Mouse (Mus musculus): ENCODE data around the gene Gnao1. TPM values are rescaled to one million over a fixed set of nuclear protein-coding genes. Genes with fewer than 3 reads are reported as not detected.

Gene Gnao1
- polyA plus RNA-seq, 1 experiment from 2014 or later, result 3.7 TPM

DNA sequence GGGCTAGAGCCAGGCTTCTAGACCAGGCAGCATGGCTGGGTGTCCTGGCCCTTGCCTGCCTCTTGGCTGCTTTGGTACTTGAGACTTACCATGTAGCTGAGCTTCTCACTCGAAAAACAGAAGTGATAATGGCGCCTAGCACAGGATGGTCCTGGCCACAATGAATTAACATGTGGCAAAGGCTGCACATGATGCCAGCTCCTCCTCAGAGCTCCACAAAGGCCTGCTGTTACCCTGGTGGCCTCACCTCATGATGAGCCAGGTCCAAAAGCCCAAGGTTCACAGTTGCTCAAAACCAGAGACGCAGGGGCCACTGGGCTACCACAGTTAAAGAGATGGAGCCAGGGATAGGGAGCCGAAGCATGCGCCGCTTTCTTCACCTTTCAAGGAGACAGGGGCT, 97.2 kb downstream of the Gnao1 start:
- 84% methylated on average over 6 of the region's 6 CpGs for WGBS
- H3K4me1 ChIP-seq (replicated peaks; ENCODE audit: control insufficient read depth, insufficient read depth, low read length), result peaks cover 7% of the 10 kb centered on the region
- ATAC-seq (ENCODE audit: low read depth), result no peak
- no peak overlapping the region for H3K9ac ChIP-seq (ENCODE audit: low read length)
- H3K4me2 ChIP-seq (ENCODE audit: low read depth, low read length), result no peak overlapping the region
- no peak overlapping the region for H3K27ac ChIP-seq (ENCODE audit: low read length)
- H3K27me3 ChIP-seq (ENCODE audit: control insufficient read depth, insufficient read depth, low read depth, low read length), result peaks cover 11% of the 10 kb centered on the region
- no peak overlapping the region for H3K4me3 ChIP-seq (ENCODE audit: low read length)
- H3K9me3 ChIP-seq (ENCODE audit: control insufficient read depth, low read length), result no peaks in the 10 kb centered on the region
- H3K36me3 ChIP-seq (ENCODE audit: control insufficient read depth, insufficient read depth, low read length), result no peaks in the 10 kb centered on the region

DNA sequence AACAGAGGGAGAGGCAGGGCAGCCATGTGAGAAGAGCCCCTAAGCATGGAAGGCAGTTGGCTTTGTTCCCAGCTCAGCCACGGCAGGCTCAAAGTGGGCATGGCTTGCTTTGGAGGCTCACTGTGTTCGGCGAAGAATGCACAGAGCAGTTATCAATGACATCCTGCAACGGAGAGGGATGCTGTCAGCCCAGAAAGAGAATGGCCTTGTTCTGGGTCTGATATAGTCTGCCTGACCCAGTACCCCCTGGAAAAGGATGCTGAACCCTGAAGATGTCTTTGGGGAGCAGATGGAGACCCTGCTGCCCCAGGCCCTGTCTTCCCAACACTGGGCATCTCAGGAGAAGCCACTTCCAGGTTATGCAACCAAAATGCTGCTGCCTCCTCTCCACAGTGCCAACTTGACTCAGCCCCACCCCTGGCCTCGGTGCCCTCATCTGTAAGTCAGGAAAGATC, 98.2 kb downstream of the Gnao1 start:
- Histone ChIP-seq H3K9ac (ENCODE audit: low read length) (no peak overlapping the region), H3K27ac (ENCODE audit: low read length) (no peak overlapping the region), H3K9me3 (ENCODE audit: control insufficient read depth, low read length) (no peaks in the 10 kb centered on the region), H3K4me3 (ENCODE audit: low read length) (no peak overlapping the region), H3K4me2 (ENCODE audit: low read depth, low read length) (no peak overlapping the region), H3K36me3 (ENCODE audit: control insufficient read depth, insufficient read depth, low read length) (no peaks in the 10 kb centered on the region), H3K4me1 (replicated peaks; ENCODE audit: control insufficient read depth, insufficient read depth, low read length) (peaks cover 17% of the 10 kb centered on the region), H3K27me3 (ENCODE audit: control insufficient read depth, insufficient read depth, low read depth, low read length) (peaks cover 11% of the 10 kb centered on the region)
- no peak for ATAC-seq (ENCODE audit: low read depth)
- WGBS, result 30% methylated on average over 5 of the region's 5 CpGs

- H3K9ac ChIP-seq (ENCODE audit: low read length), result no peak overlapping the region; the same call in 1 of the 2 replicates
- H3K4me3 ChIP-seq (ENCODE audit: low read length), result no peak overlapping the region
- H3K27me3 ChIP-seq (ENCODE audit: control insufficient read depth, insufficient read depth, low read depth, low read length), result peaks cover 11% of the 10 kb centered on the region
- peaks cover 17% of the 10 kb centered on the region for H3K4me1 ChIP-seq (replicated peaks; ENCODE audit: control insufficient read depth, insufficient read depth, low read length)
- H3K36me3 ChIP-seq (ENCODE audit: control insufficient read depth, insufficient read depth, low read length), result no peaks in the 10 kb centered on the region
- H3K9me3 ChIP-seq (ENCODE audit: control insufficient read depth, low read length), result no peaks in the 10 kb centered on the region
- 16% methylated on average over 1 of the region's 1 CpGs for WGBS
- H3K27ac ChIP-seq (ENCODE audit: low read length), result no peak overlapping the region
- ATAC-seq (ENCODE audit: low read depth), result no peak
- H3K4me2 ChIP-seq (ENCODE audit: low read depth, low read length), result no peak overlapping the region
These were observed 98.8 kb downstream of the Gnao1 start for GRCm38 (mm10) chr8:93908546-93908945.

- Histone ChIP-seq H3K27ac (ENCODE audit: low read length) (no peak overlapping the region), H3K27me3 (ENCODE audit: control insufficient read depth, insufficient read depth, low read depth, low read length) (peaks cover 19% of the 10 kb centered on the region), H3K9ac (ENCODE audit: low read length) (no peak overlapping the region), H3K4me3 (ENCODE audit: low read length) (no peak overlapping the region), H3K36me3 (ENCODE audit: control insufficient read depth, insufficient read depth, low read length) (no peaks in the 10 kb centered on the region), H3K4me2 (ENCODE audit: low read depth, low read length) (no peak overlapping the region), H3K9me3 (ENCODE audit: control insufficient read depth, low read length) (no peaks in the 10 kb centered on the region), H3K4me1 (replicated peaks; ENCODE audit: control insufficient read depth, insufficient read depth, low read length) (peaks cover 17% of the 10 kb centered on the region)
- WGBS, result 43% methylated on average over 7 of the region's 7 CpGs
- peak; percentile 64 for ATAC-seq (ENCODE audit: low read depth)
These were observed 102.2 kb downstream of the Gnao1 start for GRCm38 (mm10) chr8:93911715-93912555.

DNA sequence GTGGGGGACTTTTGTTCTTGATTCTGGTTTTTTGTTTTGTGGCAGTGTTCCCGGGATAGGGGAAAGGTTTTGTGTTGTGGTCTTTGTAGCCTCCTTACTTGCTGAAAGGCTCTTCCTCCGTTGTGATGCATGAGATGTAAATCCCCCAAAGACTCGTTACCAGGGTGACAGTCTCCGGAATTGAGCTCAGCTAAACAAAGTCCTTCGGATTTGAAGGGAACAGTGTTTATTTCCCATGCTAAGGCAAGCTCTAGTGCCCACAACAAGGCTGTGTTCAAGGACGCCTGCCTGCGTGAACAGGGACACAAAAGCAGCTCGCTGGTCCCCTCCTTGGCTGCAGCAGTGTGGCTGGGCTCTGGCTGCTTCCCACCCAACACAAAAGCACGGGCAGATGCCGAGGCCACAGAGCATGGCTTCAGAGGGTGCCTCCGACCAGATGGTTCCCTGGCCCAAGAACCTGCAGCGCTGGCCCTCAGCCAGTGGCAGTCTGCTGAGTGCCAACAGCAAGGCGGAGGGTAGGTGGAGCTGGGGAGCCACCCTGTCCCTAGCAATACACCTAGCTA, 108.2 kb downstream of the Gnao1 start:
- Histone ChIP-seq H3K4me2 (ENCODE audit: low read depth, low read length) (no peak overlapping the region), H3K27ac (ENCODE audit: low read length) (no peak overlapping the region), H3K4me3 (ENCODE audit: low read length) (no peak overlapping the region), H3K4me1 (replicated peaks; ENCODE audit: control insufficient read depth, insufficient read depth, low read length) (peaks cover 4% of the 10 kb centered on the region; the same call in 1 of the 2 replicates), H3K9ac (ENCODE audit: low read length) (no peak overlapping the region), H3K36me3 (ENCODE audit: control insufficient read depth, insufficient read depth, low read length) (no peaks in the 10 kb centered on the region), H3K9me3 (ENCODE audit: control insufficient read depth, low read length) (no peaks in the 10 kb centered on the region), H3K27me3 (ENCODE audit: control insufficient read depth, insufficient read depth, low read depth, low read length) (peaks cover 16% of the 10 kb centered on the region)
- 37% methylated on average over 13 of the region's 13 CpGs for WGBS
- no peak for ATAC-seq (ENCODE audit: low read depth)

DNA sequence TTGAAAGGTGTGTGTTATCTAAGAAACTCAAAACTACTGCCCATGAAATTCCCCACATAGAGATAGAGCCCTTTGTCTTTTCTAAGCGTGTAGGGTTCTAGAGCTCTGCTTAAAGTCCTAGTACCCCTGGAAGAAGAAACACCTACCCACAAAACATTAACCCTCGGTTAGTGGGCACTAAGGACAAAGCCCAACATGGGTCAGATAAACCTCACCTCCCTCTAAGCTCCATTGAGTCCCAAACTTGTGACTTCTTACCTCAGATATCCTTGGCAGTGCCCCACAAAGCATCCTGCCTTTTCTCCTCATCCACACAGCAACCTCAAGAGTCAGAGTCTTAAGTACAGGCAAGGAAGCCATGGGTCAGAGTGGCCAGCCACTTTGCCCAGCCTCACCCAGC, 108.8 kb downstream of the Gnao1 start:
- Histone ChIP-seq H3K9me3 (ENCODE audit: control insufficient read depth, low read length) (no peaks in the 10 kb centered on the region), H3K4me1 (replicated peaks; ENCODE audit: control insufficient read depth, insufficient read depth, low read length) (0 out of 2 replicates have a peak, but pooled peaks cover 3% of the 10 kb centered on the region), H3K27ac (ENCODE audit: low read length) (no peak overlapping the region), H3K36me3 (ENCODE audit: control insufficient read depth, insufficient read depth, low read length) (no peaks in the 10 kb centered on the region), H3K9ac (ENCODE audit: low read length) (no peak overlapping the region), H3K27me3 (ENCODE audit: control insufficient read depth, insufficient read depth, low read depth, low read length) (peaks cover 16% of the 10 kb centered on the region), H3K4me3 (ENCODE audit: low read length) (no peak overlapping the region), H3K4me2 (ENCODE audit: low read depth, low read length) (no peak overlapping the region)
- no peak for ATAC-seq (ENCODE audit: low read depth)
- WGBS, result 72% methylated on average over 2 of the region's 2 CpGs

GRCm38 (mm10) chr8:93919422-93919821, 109.7 kb downstream of the Gnao1 start:
- WGBS, result 47% methylated on average over 3 of the region's 3 CpGs
- H3K4me1 ChIP-seq (replicated peaks; ENCODE audit: control insufficient read depth, insufficient read depth, low read length), result peaks cover 6% of the 10 kb centered on the region; the same call in 1 of the 2 replicates
- no peak for ATAC-seq (ENCODE audit: low read depth)

DNA sequence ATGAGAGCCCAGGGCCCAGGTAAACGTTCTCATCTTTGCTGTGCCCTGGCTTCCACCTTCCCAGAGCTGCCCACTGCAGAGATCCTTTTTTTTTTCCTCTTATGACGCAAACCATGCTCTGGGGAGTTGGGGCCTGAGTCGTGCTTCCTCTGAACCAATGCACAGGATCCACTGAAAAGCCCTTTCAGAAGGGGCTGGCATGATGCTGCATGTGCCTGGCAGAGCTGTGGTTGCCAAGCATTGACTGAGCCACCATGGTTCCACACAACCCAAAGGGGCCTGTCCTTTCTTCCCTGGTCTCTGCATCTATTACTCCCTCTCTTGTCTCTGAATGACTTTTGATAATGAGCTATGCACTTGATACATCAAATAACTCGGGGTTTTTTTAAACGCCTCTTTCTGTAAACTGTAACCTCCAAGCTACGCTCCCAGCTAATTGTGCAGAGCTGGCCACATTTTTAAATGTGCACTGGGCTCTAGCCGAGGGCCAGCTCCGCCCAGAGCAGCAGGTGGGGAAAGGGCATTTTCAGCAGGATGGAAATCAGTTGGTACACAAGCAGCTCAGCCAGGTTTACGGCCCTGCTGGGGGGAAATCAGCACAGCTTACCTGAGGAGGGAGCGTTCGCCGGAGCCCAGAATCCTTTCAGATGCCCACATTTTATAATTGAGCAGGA, 110.3 kb downstream of the Gnao1 start:
- Histone ChIP-seq H3K27ac (ENCODE audit: low read length) (no peak overlapping the region), H3K4me1 (replicated peaks; ENCODE audit: control insufficient read depth, insufficient read depth, low read length) (peaks cover 6% of the 10 kb centered on the region; the same call in 1 of the 2 replicates), H3K27me3 (ENCODE audit: control insufficient read depth, insufficient read depth, low read depth, low read length) (peaks cover 14% of the 10 kb centered on the region), H3K9me3 (ENCODE audit: control insufficient read depth, low read length) (no peaks in the 10 kb centered on the region), H3K9ac (ENCODE audit: low read length) (no peak overlapping the region), H3K4me3 (ENCODE audit: low read length) (no peak overlapping the region), H3K36me3 (ENCODE audit: control insufficient read depth, insufficient read depth, low read length) (no peaks in the 10 kb centered on the region), H3K4me2 (ENCODE audit: low read depth, low read length) (no peak overlapping the region)
- 64% methylated on average over 12 of the region's 12 CpGs for WGBS
- no peak for ATAC-seq (ENCODE audit: low read depth)

More at GRCm38 (mm10) chr8:93919422-93919821, 109.7 kb downstream of the Gnao1 start:
- Histone ChIP-seq H3K36me3 (ENCODE audit: control insufficient read depth, insufficient read depth, low read length) (no peaks in the 10 kb centered on the region), H3K9me3 (ENCODE audit: control insufficient read depth, low read length) (no peaks in the 10 kb centered on the region), H3K27me3 (ENCODE audit: control insufficient read depth, insufficient read depth, low read depth, low read length) (peaks cover 16% of the 10 kb centered on the region), H3K27ac (ENCODE audit: low read length) (no peak overlapping the region), H3K4me2 (ENCODE audit: low read depth, low read length) (no peak overlapping the region), H3K9ac (ENCODE audit: low read length) (no peak overlapping the region), H3K4me3 (ENCODE audit: low read length) (no peak overlapping the region)

DNA sequence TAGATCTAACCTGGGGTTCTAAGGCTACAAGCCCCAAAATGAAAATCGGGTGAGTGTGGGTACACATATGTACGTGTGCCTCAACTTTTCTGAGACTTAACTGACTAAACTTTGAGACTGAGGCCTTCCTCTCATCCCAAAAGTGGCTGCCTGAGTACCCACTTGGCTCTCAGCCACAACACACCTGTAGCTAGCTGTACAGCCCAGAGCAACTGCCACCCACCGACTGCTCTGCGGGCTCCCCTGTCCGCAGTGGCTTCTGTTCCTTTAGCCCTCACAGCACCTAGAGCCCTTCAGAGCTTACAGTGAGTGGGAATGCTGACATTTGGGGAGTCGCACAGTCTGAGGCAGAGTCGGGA, 110.8 kb downstream of the Gnao1 start:
- Histone ChIP-seq H3K27me3 (ENCODE audit: control insufficient read depth, insufficient read depth, low read depth, low read length) (peaks cover 11% of the 10 kb centered on the region), H3K9ac (ENCODE audit: low read length) (no peak overlapping the region), H3K9me3 (ENCODE audit: control insufficient read depth, low read length) (no peaks in the 10 kb centered on the region), H3K4me2 (ENCODE audit: low read depth, low read length) (no peak overlapping the region), H3K27ac (ENCODE audit: low read length) (no peak overlapping the region), H3K36me3 (ENCODE audit: control insufficient read depth, insufficient read depth, low read length) (no peaks in the 10 kb centered on the region), H3K4me3 (ENCODE audit: low read length) (no peak overlapping the region), H3K4me1 (replicated peaks; ENCODE audit: control insufficient read depth, insufficient read depth, low read length) (peaks cover 6% of the 10 kb centered on the region; the same call in 1 of the 2 replicates)
- no peak for ATAC-seq (ENCODE audit: low read depth)
- WGBS, result 68% methylated on average over 7 of the region's 7 CpGs
